Mouse (Mus musculus) heart, adult 2 months (tissue): Measurements from ENCODE around the gene Hsf2. TPM values are rescaled to one million over a fixed set of nuclear protein-coding genes. Genes with fewer than 3 reads are reported as not detected.

Source experiments
- DNase-seq, 2 experiments: peaks; one replicate each; pipeline ENCODE4 v3.0.0; 2021
- H3K27ac ChIP-seq: fragments of 200-600 bp; 2 replicates; pipeline ENCODE4 v1.8.1; 2022
- H3K27me3 ChIP-seq: fragments of 200-500 bp; 2 replicates; pipeline ENCODE4 v1.6.1; 2012; ENCODE audit warnings: mild to moderate bottlenecking, low read length, inconsistent platforms, mixed read lengths; ENCODE audit not compliant: control insufficient read depth, insufficient read depth
- H3K36me3 ChIP-seq: fragments of 200-500 bp; 2 replicates; pipeline ENCODE4 v1.6.1; 2012; ENCODE audit warnings: low read length, inconsistent platforms; ENCODE audit not compliant: control insufficient read depth, insufficient read depth
- H3K4me1 ChIP-seq: fragments of 200-500 bp; 2 replicates; pipeline ENCODE4 v1.6.1; 2011; ENCODE audit warnings: low read length; ENCODE audit not compliant: control insufficient read depth, insufficient read depth
- H3K4me3 ChIP-seq: fragments of 200-600 bp; 2 replicates; pipeline ENCODE4 v1.8.1; 2022
- H3K79me2 ChIP-seq: fragments of 200-500 bp; replicated peaks from 2 replicates; pipeline ENCODE4 v1.6.1; 2012; ENCODE audit warnings: mild to moderate bottlenecking, inconsistent platforms, low read length, moderate library complexity, mixed read lengths; ENCODE audit not compliant: control insufficient read depth, insufficient read depth
- H3K9ac ChIP-seq: fragments of 200-500 bp; 2 replicates; pipeline ENCODE4 v1.6.1; 2012; ENCODE audit warnings: low read depth, mild to moderate bottlenecking, control low read depth, inconsistent platforms, low read length, mixed read lengths
- CTCF ChIP-seq: fragments of 200-600 bp; IDR thresholded peaks from 2 replicates; pipeline ENCODE4 v1.8.1; 2022; ENCODE audit warnings: antibody characterized with exemption, mild to moderate bottlenecking, moderate library complexity
- EP300 ChIP-seq: fragments of 200-500 bp; IDR thresholded peaks from 2 replicates; pipeline ENCODE4 v1.6.1; 2011; ENCODE audit warnings: low read depth, low read length, control low read depth; ENCODE audit not compliant: insufficient read depth
- POLR2A ChIP-seq: fragments of 200-500 bp; IDR thresholded peaks from 2 replicates; pipeline ENCODE4 v1.6.1; 2011; ENCODE audit warnings: mild to moderate bottlenecking, low read depth, low read length, control low read depth; ENCODE audit not compliant: insufficient read depth
- WGBS: fragments of 180-500 bp; shearing (Covaris S2); methylation state at CpG from one replicate; pipeline ENCODE4 v1.1.7; 2018; 5-methylcytosine and 5-hydroxymethylcytosine counted together
- intact Hi-C: fragments of 180-260 bp; cut with DNase I; formaldehyde crosslinking; loops from one replicate; pipeline ENCODE4 v1.15.1; 2025
- long read RNA-seq: library from polyadenylated mRNA; stranded (forward); transcript quantifications from one replicate; pipeline ENCODE4 v2.0.0, GENCODE M21; 2021
- polyA plus RNA-seq: library from polyadenylated mRNA; depleted of rRNA; stranded (reverse); fragments of >200 nt; gene quantifications from 2 replicates; pipeline ENCODE4 v1.2.3, GENCODE M21; 2012; rRNA removed
- total RNA-seq, 2 experiments: library from RNA; stranded (reverse); gene quantifications; 2 replicates each; pipeline ENCODE4 v1.2.3; 2021

Gene Hsf2
- total RNA-seq (10 to 100 TPM; 13.4 to 15.6 TPM), polyA plus RNA-seq (4.4 and 11.9 TPM in 2 replicates)
- long read RNA-seq, partial matches to known transcripts = 0 of 4 reads
- long read RNA-seq, other reads (novel, unspliced or antisense) = 2 of 4 reads

DNA sequence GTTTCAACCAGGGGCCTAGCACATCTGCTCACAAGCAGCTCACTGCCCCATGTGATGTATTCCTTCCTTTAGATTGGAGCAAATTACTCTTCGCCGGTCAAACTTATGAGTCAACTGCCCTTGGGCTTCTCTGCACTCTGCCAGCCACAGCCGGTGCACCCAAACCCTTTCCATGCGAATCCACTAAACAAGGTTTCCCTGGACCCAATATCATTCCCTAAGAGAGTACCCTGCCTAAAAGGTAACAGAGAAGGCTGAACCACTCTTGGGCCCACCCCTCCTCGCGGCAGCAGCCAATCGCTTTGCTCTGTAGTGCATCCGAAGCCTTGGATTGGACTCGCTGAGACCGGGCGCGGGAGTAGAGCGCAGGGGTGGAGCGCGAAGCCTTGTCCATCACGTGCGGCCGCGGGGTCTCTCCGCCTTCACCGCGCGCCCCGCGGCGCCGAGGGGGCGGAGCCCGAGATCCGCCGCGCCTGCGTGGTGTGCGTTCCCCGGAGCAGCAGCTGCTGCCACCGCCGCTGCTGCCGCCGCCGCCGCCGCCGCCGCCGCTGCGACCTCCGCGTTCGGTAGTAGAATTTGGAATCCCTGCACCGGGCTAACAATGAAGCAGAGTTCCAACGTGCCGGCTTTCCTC, at the start of gene Hsf2:
TSS of gene Hsf2 (plus strand) at position 478 of the 634 bp plus-strand sequence.
- Histone ChIP-seq H3K36me3 (peaks cover 3% of the 10 kb centered on the region; the same call in 1 of the 2 replicates), H3K27ac (peak within 1 kb of the TSS; percentile 79), H3K27me3 (no peaks in the 10 kb centered on the region), H3K4me3 (peak within 1 kb of the TSS; percentile 90), H3K79me2 (no peaks in the 10 kb centered on the region), H3K4me1 (peaks cover 3% of the 10 kb centered on the region; the same call in 1 of the 2 replicates), H3K9ac (peak within 1 kb of the TSS; percentile 86)
- TF ChIP-seq POLR2A = no peak
- TF ChIP-seq EP300 = no peak
- TF ChIP-seq CTCF = no peak
- DNase-seq = peak; percentile 96 to 98
- WGBS = under 1% methylated on average over 52 of the region's 52 CpGs
- intact Hi-C loops = loop anchor here (2.0 to 10.0 kb wide), 3 partner anchors 47 to 1251 kb away; partner anchors contain the start of genes Serinc1 and Smpdl3a

DNA sequence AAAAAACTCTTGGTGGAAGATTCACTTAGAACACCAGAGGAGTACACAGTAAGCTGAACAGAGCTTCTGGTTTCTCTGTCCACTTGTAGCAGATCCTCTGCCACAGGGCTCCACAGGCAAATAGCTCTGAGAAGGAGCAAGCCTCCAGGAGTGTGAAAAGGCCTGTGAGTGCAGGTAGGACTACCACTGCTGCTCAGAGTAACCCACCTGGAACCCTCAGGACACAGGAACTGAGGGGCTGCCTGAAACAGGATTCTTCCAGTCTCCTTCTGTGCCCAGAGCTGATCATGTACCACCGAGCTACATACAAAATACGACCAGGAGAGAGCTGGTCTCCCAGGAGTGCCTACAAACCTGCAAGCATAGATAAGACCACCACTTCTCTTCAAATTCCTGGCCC, 48.3 kb upstream of the Hsf2 start:
- Histone ChIP-seq H3K36me3 (no peaks in the 10 kb centered on the region), H3K79me2 (no peaks in the 10 kb centered on the region), H3K4me3 (no peak overlapping the region), H3K4me1 (no peaks in the 10 kb centered on the region), H3K9ac (no peak overlapping the region), H3K27me3 (no peaks in the 10 kb centered on the region), H3K27ac (no peak overlapping the region)
- intact Hi-C loops = no loop called here
- no peak for TF ChIP-seq EP300
- 67% methylated on average over 2 of the region's 2 CpGs for WGBS
- DNase-seq = peak in 1 of 2 experiments; percentile 23

DNA sequence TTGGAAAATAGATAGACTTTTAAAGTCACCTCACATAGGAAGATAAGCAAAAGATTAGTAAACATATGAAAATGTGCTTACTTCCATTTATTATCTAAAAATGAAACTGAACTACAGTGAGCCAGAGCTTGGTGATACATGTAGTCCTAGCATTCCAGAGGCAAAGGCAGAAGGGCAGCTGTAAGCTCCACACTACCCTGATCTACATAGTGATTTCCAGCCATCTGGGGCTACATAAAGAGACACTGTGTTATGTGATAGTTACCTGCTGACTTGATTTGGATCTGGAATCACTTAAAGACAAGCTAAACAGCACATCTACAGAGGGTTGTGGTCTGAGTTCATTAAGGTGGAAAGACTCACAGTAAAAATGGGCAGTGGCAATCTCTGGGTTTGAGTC, 45.1 kb upstream of the Hsf2 start:
- no peak for TF ChIP-seq CTCF
- TF ChIP-seq POLR2A = no peak
- no peak for TF ChIP-seq EP300
- no peak for DNase-seq
- H3K36me3 ChIP-seq = no peaks in the 10 kb centered on the region
- H3K79me2 ChIP-seq = no peaks in the 10 kb centered on the region
- H3K27ac ChIP-seq = no peak overlapping the region
- no peak overlapping the region for H3K9ac ChIP-seq
- intact Hi-C loops = no loop called here
- H3K4me1 ChIP-seq = no peaks in the 10 kb centered on the region
- no peak overlapping the region for H3K4me3 ChIP-seq
- H3K27me3 ChIP-seq = no peaks in the 10 kb centered on the region; the same call in 1 of the 2 replicates

DNA sequence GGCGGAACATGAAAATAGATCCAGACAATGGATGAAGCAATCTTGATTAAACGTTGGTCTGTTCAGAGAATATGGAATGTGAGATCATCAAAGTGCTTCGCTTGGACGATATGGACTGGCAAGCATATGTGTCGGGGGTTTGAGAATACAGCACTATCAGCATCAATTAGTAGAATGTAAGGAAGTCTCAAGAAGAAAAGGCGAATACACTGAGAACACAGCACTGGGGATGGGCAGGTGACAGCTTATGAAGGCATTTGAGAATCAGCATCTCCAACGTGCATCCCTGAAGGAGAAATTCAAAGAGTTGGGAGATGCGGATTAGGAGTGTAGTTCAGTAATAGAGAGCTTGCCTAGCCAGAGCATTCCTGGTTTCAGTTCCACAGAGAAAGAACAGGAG, 41.8 kb upstream of the Hsf2 start:
- no peak overlapping the region for H3K9ac ChIP-seq
- DNase-seq = no peak
- H3K4me1 ChIP-seq = no peaks in the 10 kb centered on the region
- no peak for TF ChIP-seq POLR2A
- TF ChIP-seq CTCF = no peak
- no peak for TF ChIP-seq EP300
- H3K27me3 ChIP-seq = no peaks in the 10 kb centered on the region; the same call in 1 of the 2 replicates
- H3K27ac ChIP-seq = no peak overlapping the region
- 66% methylated on average over 8 of the region's 8 CpGs for WGBS
- H3K4me3 ChIP-seq = no peak overlapping the region
- no peaks in the 10 kb centered on the region for H3K36me3 ChIP-seq
- intact Hi-C loops = no loop called here
- H3K79me2 ChIP-seq = no peaks in the 10 kb centered on the region

DNA sequence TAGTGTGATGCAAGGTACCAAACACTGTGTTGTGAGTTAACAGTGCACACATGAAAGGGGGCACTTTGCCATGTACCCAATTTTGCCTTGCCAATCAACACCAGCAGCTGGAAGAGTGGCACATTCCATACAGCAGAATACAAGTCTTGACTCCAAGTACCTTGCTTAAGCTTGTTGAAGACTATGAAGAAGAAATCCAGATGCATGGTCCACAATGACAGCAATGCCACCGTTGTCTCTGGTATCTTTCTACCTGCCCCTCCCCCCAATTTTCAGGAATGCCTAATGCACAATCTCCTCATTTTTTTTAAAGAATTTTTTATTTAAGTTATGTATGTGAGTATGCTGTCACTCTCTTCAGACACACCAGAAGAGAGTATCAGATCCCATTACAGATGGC, 40.5 kb upstream of the Hsf2 start:
- Histone ChIP-seq H3K4me1 (no peaks in the 10 kb centered on the region), H3K36me3 (no peaks in the 10 kb centered on the region), H3K27ac (no peak overlapping the region), H3K4me3 (no peak overlapping the region), H3K27me3 (no peaks in the 10 kb centered on the region; the same call in 1 of the 2 replicates), H3K9ac (no peak overlapping the region), H3K79me2 (no peaks in the 10 kb centered on the region)
- TF ChIP-seq EP300 (no peak), POLR2A (no peak), CTCF (no peak)
- intact Hi-C loops = no loop called here
- DNase-seq = no peak
- 79% methylated on average over 1 of the region's 1 CpGs for WGBS

DNA sequence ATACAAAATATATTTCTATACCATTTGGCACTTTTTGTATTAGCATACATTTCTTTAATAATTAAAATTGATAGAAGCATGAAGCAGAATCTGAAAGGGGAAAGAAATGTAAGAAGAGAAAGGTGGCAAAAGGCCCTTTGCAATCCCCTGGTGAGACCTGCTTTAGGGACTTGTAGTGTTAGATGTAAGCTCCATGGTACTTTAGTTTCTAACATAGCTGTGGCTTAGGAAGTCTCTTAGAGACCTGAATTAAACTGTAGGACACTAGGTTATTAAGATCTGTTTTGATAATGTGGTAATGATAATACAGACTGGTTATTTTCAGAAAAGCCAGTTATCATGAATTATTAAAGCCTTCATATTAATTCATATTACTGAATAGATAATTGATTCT, 38.5 kb upstream of the Hsf2 start:
- intact Hi-C loops = no loop called here
- Histone ChIP-seq H3K27me3 (no peaks in the 10 kb centered on the region; the same call in 1 of the 2 replicates), H3K4me3 (no peak overlapping the region), H3K36me3 (no peaks in the 10 kb centered on the region), H3K4me1 (no peaks in the 10 kb centered on the region), H3K79me2 (no peaks in the 10 kb centered on the region), H3K27ac (no peak overlapping the region), H3K9ac (no peak overlapping the region)
- no peak for DNase-seq
- TF ChIP-seq POLR2A (no peak), EP300 (no peak)
